Mouse (Mus musculus) cortical plate, adult 2 months (tissue): ENCODE data around the gene Spaca3. TPM values are rescaled to one million over a fixed set of nuclear protein-coding genes. Genes with fewer than 3 reads are reported as not detected.

Experiments
- H3K27ac ChIP-seq: fragments of 200-500 bp; 2 replicates; pipeline ENCODE4 v1.5.1; 2012; ENCODE audit warnings: low read length, control low read depth, inconsistent platforms; ENCODE audit not compliant: insufficient read depth
- H3K4me1 ChIP-seq: fragments of 200-500 bp; 2 replicates; pipeline ENCODE4 v1.6.1; 2011; ENCODE audit warnings: low read length; ENCODE audit not compliant: control insufficient read depth, insufficient read depth
- H3K4me3 ChIP-seq: fragments of 200-500 bp; 2 replicates; pipeline ENCODE4 v1.5.1; 2011; ENCODE audit warnings: mild to moderate bottlenecking, low read length, control low read depth; ENCODE audit not compliant: insufficient read depth
- CTCF ChIP-seq: fragments of 200-500 bp; IDR thresholded peaks from 2 replicates; pipeline ENCODE4 v1.5.1; 2011; ENCODE audit warnings: mild to moderate bottlenecking, control low read depth, low read length; ENCODE audit not compliant: insufficient read depth; ENCODE audit errors: extremely low read depth
- POLR2A ChIP-seq: fragments of 200-500 bp; IDR thresholded peaks from 2 replicates; pipeline ENCODE4 v1.6.1; 2011; ENCODE audit warnings: mild to moderate bottlenecking, low read length, control low read depth; ENCODE audit not compliant: insufficient read depth; ENCODE audit errors: extremely low read depth
- polyA plus RNA-seq: library from polyadenylated mRNA; depleted of rRNA; stranded (reverse); fragments of >200 nt; gene quantifications from 2 replicates; pipeline ENCODE4 v1.2.3, GENCODE M21; 2012

Spaca3 gene
- polyA plus RNA-seq, 1 experiment = not detected

DNA sequence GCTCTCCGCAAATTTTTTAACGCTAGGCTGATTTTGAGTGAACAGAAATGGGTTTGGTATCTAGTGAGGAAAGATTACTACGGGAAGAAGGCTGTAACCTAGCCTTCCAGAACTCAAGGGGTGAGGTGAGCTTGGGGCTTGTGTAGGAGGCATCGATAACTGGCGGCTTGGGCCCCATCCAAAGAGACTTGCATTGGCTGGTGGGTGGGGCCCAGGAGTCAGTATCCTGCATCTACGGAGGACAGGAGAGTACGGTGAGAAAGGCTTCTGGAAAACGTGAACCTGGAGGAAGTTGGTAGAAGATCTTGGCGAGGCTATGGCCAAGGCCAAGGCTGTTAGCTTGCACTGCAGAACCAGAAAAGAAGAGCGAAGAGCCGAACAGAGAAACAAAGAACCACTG lies 3.7 kb upstream of the Spaca3 start:
- no peak for TF ChIP-seq POLR2A
- no peak for TF ChIP-seq CTCF
- Histone ChIP-seq H3K27ac (no peak overlapping the region), H3K4me3 (no peak overlapping the region), H3K4me1 (peaks cover 3% of the 10 kb centered on the region)

DNA sequence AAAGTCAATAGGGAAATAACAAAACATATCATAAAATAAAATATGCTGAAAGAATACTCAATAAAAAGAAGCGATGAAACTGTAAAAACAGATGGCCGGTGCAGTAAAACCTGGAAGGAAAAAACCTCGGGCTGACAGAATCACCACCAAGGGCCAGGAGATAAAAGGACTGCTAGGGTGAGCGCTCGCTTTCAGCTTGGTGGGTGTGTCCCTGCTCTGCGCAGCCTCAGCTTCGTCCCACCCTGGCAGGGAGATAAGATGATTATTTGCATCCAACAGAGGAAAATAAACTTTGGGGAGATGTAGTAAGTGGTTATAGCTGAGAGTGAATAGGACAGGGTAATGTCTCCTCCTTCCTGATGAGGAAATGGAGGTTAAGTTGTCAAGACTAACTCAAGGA lies 3.3 kb upstream of the Spaca3 start:
- Histone ChIP-seq H3K27ac (no peak overlapping the region), H3K4me1 (peaks cover 3% of the 10 kb centered on the region), H3K4me3 (no peak overlapping the region)
- no peak for TF ChIP-seq CTCF
- no peak for TF ChIP-seq POLR2A

DNA sequence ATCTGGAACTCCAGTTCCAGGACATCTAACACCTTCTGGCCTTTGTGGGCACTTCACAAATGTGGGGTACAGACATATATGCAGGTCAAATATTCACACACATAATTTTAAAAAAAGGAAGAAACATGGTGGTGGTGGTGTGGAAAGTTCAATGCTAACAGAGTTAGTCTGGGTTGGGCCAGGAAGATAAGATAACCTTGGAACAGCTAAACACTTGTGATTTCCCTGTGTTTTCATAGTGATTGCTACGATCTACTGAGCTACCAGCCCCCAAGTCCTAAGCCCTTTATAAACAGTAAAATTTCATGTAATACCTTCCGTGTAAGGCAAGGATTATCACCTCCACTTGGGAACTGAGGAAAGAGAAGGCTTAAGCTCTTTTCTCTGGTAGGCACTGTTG lies 1.3 kb upstream of the Spaca3 start:
- H3K4me3 ChIP-seq = no peak overlapping the region
- TF ChIP-seq POLR2A (no peak), CTCF (no peak)
- H3K27ac ChIP-seq = no peak overlapping the region
- H3K4me1 ChIP-seq = peaks cover 3% of the 10 kb centered on the region

DNA sequence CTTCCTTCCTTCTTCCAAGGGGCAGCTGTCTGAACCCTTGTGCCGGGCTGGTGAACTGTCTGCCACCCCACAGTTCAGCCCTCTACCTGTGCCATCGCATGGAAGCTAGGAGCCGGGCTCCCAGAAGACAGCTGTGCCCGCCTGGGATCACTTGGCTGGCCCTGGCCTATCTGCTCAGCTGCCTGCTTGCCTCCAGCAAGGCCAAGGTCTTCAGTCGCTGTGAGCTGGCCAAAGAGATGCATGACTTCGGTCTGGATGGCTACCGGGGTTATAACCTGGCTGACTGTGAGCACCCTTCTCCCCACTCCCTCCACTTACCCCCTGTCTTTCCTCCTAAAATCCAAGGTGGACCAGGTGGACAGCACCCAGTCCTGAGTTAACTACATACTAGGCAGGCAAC lies 4.8 kb downstream of the Spaca3 start:
- Histone ChIP-seq H3K4me3 (no peak overlapping the region), H3K4me1 (no peaks in the 10 kb centered on the region), H3K27ac (no peak overlapping the region)
- TF ChIP-seq POLR2A (no peak), CTCF (no peak)

DNA sequence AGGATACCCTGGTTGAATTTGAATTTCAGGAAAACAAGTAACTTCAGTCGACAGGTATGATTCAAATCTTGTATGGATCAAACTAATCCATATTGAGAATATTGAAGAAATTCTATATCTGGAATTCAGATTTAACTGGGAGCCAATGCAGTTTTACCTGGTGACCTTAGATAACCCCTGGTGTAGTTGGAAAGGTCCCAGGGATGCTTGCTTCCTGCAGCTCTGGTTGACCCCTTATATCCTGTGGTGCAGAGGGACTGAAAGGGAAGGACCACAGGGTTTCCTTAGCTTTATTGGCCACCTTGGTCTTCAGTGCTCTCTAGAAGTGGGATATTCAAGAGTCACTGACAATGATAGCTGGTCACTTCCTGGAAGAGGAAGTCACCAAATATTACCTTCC lies 9.9 kb downstream of the Spaca3 start:
- TF ChIP-seq CTCF (no peak), POLR2A (no peak)
- Histone ChIP-seq H3K27ac (no peak overlapping the region), H3K4me3 (no peak overlapping the region), H3K4me1 (no peaks in the 10 kb centered on the region)

DNA sequence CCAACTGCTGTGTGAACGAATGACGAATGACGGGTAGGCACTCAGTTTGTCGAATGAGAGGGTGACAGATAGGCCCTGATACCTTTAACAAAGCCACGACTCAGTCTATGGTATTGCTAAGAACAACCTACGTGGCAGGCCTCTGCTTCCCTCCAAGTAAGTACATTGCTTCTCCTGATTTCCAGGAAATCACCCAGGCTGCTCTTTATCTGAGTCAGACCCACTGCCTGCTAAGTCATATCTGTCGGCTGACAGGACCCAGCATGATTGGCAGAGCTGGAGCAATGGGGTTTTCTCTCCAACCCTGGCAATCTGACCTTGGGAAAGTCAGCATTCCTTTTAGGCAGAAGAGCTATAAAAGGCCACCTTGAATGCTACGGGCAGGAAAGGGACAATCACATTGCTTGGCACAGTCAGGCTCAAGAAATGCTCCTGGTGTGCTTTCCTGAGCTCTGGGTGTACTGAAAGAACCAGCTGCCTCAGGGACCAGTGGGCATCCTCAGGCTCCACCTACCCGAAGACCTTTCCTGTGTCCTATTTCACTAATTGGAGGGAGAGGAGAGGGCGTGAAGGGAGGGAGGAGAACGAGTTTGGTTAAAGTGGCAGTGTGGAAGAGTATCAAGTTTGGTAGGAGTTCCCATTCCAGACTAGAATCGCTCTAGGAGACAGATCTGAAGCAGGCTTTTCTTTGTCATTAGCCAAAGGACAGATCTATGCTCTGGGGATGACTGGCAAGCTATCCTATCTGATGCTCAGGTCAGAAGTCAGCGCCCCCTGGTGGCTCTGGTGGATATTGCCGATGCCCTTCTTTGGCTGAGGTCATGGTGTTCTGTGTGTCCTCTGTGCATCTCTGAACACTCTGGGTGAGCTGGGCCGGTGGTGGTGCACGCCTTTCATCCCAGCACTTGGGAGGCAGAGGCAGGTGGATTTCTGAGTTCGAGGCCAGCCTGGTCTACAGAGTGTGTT lies 14.6 kb downstream of the Spaca3 start:
- TF ChIP-seq POLR2A (no peak), CTCF (peak; percentile 61)
- H3K4me1 ChIP-seq = peaks cover 6% of the 10 kb centered on the region
- no peak overlapping the region for H3K4me3 ChIP-seq
- no peak overlapping the region for H3K27ac ChIP-seq

DNA sequence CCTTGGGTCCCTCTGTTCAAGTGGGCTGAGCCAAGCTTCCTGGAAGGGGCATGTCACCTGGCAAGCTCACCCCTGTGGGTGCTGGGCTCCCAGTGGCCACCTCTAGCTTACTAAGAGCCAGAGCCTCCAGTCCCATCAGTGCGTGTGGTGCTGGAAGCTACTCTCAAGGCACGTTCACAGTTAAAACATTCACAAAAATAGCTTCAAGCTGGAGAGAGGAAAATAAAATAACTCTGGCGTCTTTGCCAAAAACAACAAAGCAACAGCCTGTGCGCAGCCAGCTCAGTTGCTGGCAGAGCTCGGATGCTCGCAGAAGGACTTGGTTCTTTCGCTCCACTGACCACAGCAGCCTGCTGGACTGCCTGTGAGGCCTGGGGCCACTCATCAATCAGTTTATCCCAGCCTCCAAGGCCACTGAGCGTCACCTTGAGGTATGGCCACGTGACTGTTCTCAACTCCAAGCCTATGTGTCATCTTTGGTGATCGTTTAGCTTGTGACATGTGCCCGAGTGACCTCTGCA lies 19.0 kb downstream of the Spaca3 start:
- Histone ChIP-seq H3K4me1 (peaks cover 6% of the 10 kb centered on the region), H3K4me3 (no peak overlapping the region), H3K27ac (0 out of 2 replicates have a peak overlapping the region, but pooled peaks have one; percentile 32)
- no peak for TF ChIP-seq CTCF
- TF ChIP-seq POLR2A = no peak

DNA sequence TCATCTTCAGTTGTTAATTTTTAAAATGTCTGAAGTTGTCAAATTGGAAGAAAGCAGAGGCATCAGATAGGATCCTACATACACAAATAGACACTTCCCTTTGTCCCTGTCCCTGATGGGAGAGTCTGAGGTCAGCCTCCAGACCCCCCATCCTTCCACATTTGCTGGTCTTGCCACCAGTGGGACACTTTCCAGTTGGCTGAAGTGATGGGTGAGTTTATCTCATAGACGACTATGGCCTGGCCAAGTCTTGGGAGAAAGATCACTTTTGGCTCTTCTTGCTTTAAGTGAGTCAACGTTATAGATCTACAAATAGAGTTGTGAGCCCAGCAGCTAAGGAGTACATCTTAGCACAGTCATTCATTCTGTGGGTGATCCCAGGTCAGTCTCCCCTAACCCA lies 19.9 kb downstream of the Spaca3 start:
- Histone ChIP-seq H3K4me3 (no peak overlapping the region), H3K27ac (no peak overlapping the region), H3K4me1 (peaks cover 6% of the 10 kb centered on the region)
- TF ChIP-seq POLR2A (no peak), CTCF (no peak)

DNA sequence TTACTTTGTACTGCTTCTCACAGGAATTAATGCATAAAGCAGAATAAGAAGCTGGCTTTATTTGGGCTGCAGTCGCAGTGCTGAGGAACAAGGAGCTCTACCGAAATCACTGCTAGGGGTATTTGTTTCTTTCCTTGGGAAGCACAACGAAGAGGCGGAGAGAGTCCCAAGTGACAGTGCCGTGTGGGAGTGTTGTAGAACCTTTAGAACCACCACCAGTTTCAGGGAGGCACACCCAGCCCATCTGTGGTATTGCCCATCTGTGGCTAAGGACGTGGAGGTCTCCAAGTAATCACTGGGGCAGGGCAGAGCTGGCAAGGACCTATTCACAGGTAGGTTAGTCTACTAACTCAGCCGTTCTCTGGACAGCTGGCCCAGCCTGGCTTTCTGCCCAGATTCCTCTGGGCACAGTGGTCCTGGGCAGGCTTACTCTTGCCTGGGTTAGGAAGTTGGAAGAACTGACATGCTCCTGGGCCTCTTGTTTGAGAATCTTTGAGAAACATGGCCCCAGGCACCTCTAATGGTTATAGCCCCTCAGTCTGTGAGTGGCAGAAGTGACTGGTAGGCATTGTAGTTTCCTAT lies 24.2 kb downstream of the Spaca3 start:
- Histone ChIP-seq H3K27ac (no peak overlapping the region), H3K4me1 (peaks cover 15% of the 10 kb centered on the region), H3K4me3 (no peak overlapping the region)
- TF ChIP-seq POLR2A = no peak
- TF ChIP-seq CTCF = no peak
